Mouse (Mus musculus) layer of hippocampus, adult 8-10 months (tissue): Measurements from ENCODE around the gene Tyrp1. TPM values are rescaled to one million over a fixed set of nuclear protein-coding genes. Genes with fewer than 3 reads are reported as not detected.

Experiments used
- DNase-seq, 2 experiments: peaks; one replicate each; pipeline ENCODE4 v3.0.0; 2022; ENCODE audit warnings: low spot score in 2 of 2
- total RNA-seq, 4 experiments: library from RNA; stranded (reverse); gene quantifications; 2 replicates each; pipeline ENCODE4 v1.2.4; 2022

The Tyrp1 gene
- total RNA-seq, 4 experiments from 2014 or later, result 0.22 to 1.2 (median 0.32) TPM

- DNase-seq, result no peak
Observed at GRCm38 (mm10) chr4:80891004-80891403, 57.1 kb downstream of the Tyrp1 start.

- DNase-seq, result no peak
Observed at GRCm38 (mm10) chr4:80895278-80895894, 61.5 kb downstream of the Tyrp1 start.

Other genes starting within 250 kb of the Tyrp1 start
- gene Lurap1l, start 76.5 kb downstream of the Tyrp1 start, total RNA-seq, result 10 to 100 TPM; 18.7 to 26.7 (median 22.1) TPM